Mouse (Mus musculus) bone marrow macrophage, adult 2 months (primary cell): ENCODE results near the gene Nme2.

Experiments used
- CTCF ChIP-seq: IDR thresholded peaks from 2 replicates; pipeline ENCODE4 v1.5.1; 2012; ENCODE audit warnings: low read depth, mild to moderate bottlenecking, low read length, moderate library complexity
- POLR2A ChIP-seq: IDR thresholded peaks from 2 replicates; pipeline ENCODE4 v1.6.1; 2012; ENCODE audit warnings: mild to moderate bottlenecking, low read depth, low read length, borderline replicate concordance

DNA sequence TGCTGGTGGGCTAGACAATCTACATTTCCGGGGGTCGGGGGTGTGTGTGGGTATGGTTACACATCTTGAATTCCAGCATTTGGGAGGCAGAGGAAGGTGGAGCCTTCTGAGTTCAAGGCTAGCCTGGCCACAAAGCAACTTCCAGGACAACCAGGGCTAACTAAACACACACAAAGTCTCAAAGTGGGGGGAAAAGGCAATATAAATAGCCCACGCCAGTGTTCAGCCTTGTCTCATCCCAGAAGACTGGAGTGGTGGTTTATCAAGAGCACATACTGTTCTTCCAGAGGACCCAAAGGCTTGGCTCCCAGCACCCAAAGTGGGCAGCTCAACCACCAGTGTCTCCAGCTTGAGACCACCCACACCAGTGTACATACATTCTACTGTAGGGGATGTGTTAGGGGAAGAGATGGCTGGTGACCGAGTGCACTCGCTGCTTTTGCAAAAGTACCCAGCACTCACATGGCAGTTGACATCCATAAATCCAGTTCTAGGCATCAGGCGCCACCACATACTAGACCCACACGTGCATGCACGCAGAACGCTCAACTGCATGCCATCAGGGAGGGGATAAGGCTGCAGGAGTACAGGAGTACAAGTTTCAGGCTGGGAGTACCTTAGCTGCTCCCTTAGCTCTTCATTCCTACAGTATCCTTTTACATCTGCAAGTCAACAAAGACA lies 7.0 kb downstream of the Nme2 start:
- TF ChIP-seq CTCF = no peak
- no peak for TF ChIP-seq POLR2A
